Mouse (Mus musculus) ovary, postnatal 10 days (tissue): Measurements from ENCODE around the gene Patl2.
"Not testable (repeated sequence)": the region's sequence is repeated elsewhere in the genome, so short reads cannot be mapped to it uniquely, and the experiment has no call there.

ENCODE experiments used
- DNase-seq: peaks from one replicate; pipeline ENCODE4 v3.0.0; 2022; ENCODE audit warnings: low spot score

Patl2 gene

GRCm38 (mm10) chr2:122186106-122186505, at the start of gene Patl2, which contains the start of gene Terb2:
Gene Patl2 (minus strand): TSS chr2:122186189.
Gene Terb2 (plus strand): TSS chr2:122186272.
- no peak for DNase-seq

GRCm38 (mm10) chr2:122235425-122235824, 49.4 kb upstream of the Patl2 start:
- no peak for DNase-seq

- DNase-seq = peak; percentile 59
Measured at GRCm38 (mm10) chr2:122234611-122235288, 48.8 kb upstream of the Patl2 start, which contains the start of gene Sord. Gene Sord (plus strand): TSS chr2:122234749.

- peak; percentile 9 for DNase-seq
Measured at GRCm38 (mm10) chr2:122233759-122234557, 48.0 kb upstream of the Patl2 start.

- DNase-seq = no peak
Measured at GRCm38 (mm10) chr2:122233341-122233740, 47.4 kb upstream of the Patl2 start.

- DNase-seq = no peak
Measured at GRCm38 (mm10) chr2:122231616-122232015, 45.6 kb upstream of the Patl2 start.

- DNase-seq = no peak
Measured at GRCm38 (mm10) chr2:122230395-122230794, 44.4 kb upstream of the Patl2 start.

GRCm38 (mm10) chr2:122223654-122224053, 37.7 kb upstream of the Patl2 start:
- DNase-seq = no peak

GRCm38 (mm10) chr2:122222272-122222671, 36.3 kb upstream of the Patl2 start:
- DNase-seq = no peak

GRCm38 (mm10) chr2:122221798-122222197, 35.8 kb upstream of the Patl2 start:
- DNase-seq = no peak

- no peak for DNase-seq
Measured at GRCm38 (mm10) chr2:122221378-122221777, 35.4 kb upstream of the Patl2 start.

- no peak for DNase-seq
Measured at GRCm38 (mm10) chr2:122218234-122218633, 32.2 kb upstream of the Patl2 start.

GRCm38 (mm10) chr2:122217075-122217474, 31.1 kb upstream of the Patl2 start:
- not testable (repeated sequence) for DNase-seq

GRCm38 (mm10) chr2:122210534-122211228, 24.7 kb upstream of the Patl2 start:
- DNase-seq = no peak

GRCm38 (mm10) chr2:122206440-122207107, 20.6 kb upstream of the Patl2 start:
- DNase-seq = no peak

- no peak for DNase-seq
Measured at GRCm38 (mm10) chr2:122201501-122201900, 15.5 kb upstream of the Patl2 start.

- no peak for DNase-seq
Measured at GRCm38 (mm10) chr2:122194509-122194929, 8.5 kb upstream of the Patl2 start.

- no peak for DNase-seq
Measured at GRCm38 (mm10) chr2:122191849-122192248, 5.9 kb upstream of the Patl2 start.

- no peak for DNase-seq
Measured at GRCm38 (mm10) chr2:122186751-122187150, 762 bp upstream of the Patl2 start.

- DNase-seq = no peak
Measured at GRCm38 (mm10) chr2:122185086-122185485, 903 bp downstream of the Patl2 start.

- no peak for DNase-seq
Measured at GRCm38 (mm10) chr2:122180051-122180822, 5.8 kb downstream of the Patl2 start.
